Mouse (Mus musculus): ENCODE results near the gene Per3. TPM values are rescaled to one million over a fixed set of nuclear protein-coding genes. Genes with fewer than 3 reads are reported as not detected.

Per3 gene
- polyA plus RNA-seq, 1 experiment from 2014 or later, result 3.7 TPM

GRCm38 (mm10) chr4:150968956-150969355, 75.5 kb downstream of the Per3 start:
- no peak for ATAC-seq
- Histone ChIP-seq H3K9me3 (no peaks in the 10 kb centered on the region), H3K27ac (no peak overlapping the region), H3K4me1 (replicated peaks) (0 out of 2 replicates have a peak, but pooled peaks cover 4% of the 10 kb centered on the region), H3K9ac (no peak overlapping the region), H3K27me3 (replicated peaks) (no peaks in the 10 kb centered on the region), H3K4me2 (replicated peaks) (no peak overlapping the region), H3K36me3 (no peaks in the 10 kb centered on the region), H3K4me3 (replicated peaks) (no peak overlapping the region)
- 82% methylated on average over 8 of the region's 8 CpGs for WGBS

DNA sequence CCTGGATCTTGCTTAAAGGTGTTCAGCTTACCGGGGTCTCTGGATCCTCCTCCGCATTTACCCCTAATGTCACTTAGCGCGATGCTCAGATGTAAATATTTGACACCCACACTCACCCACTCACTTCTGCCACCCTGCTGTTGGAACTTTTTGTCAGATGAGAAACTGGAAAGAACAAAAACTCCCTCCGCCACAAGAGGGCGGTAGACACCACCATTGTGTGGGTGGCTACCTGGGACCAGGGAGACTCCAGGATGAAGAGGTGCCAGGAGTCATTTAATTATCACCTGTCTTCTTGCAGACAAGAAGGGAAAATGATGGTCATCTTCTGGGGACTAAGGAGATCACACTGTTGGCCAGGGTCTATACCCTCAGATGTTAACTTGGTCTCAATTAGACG, 77.9 kb downstream of the Per3 start:
- Histone ChIP-seq H3K4me2 (replicated peaks) (no peak overlapping the region), H3K36me3 (no peaks in the 10 kb centered on the region), H3K27ac (no peak overlapping the region), H3K4me3 (replicated peaks) (no peak overlapping the region), H3K4me1 (replicated peaks) (0 out of 2 replicates have a peak, but pooled peaks cover 4% of the 10 kb centered on the region), H3K9me3 (no peaks in the 10 kb centered on the region), H3K27me3 (replicated peaks) (no peaks in the 10 kb centered on the region), H3K9ac (no peak overlapping the region)
- 15% methylated on average over 7 of the region's 7 CpGs for WGBS
- ATAC-seq, result no peak

DNA sequence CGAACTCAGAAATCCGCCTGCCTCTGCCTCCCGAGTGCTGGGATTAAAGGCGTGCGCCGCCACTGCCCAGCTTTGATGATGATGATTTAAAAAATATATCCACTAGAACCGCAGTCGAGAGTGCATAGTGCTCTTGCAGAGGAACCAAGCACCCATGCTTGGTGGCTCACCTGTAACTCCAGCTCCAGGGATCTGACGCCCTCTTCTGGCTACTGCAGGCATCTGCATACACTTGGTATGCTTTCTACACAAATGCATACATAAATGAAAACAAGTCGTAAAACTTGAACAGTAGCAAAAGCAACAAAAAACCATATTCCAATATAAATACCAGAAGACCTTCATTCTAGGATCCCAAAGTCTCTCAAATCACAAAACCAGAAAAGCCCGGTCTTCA, 78.9 kb downstream of the Per3 start:
- WGBS, result 66% methylated on average over 11 of the region's 11 CpGs
- H3K4me3 ChIP-seq (replicated peaks), result no peak overlapping the region
- H3K4me1 ChIP-seq (replicated peaks), result 0 out of 2 replicates have a peak, but pooled peaks cover 4% of the 10 kb centered on the region
- no peak overlapping the region for H3K27ac ChIP-seq
- no peaks in the 10 kb centered on the region for H3K9me3 ChIP-seq
- no peak overlapping the region for H3K4me2 ChIP-seq (replicated peaks)
- no peak overlapping the region for H3K9ac ChIP-seq
- ATAC-seq, result no peak
- H3K36me3 ChIP-seq, result no peaks in the 10 kb centered on the region
- no peaks in the 10 kb centered on the region for H3K27me3 ChIP-seq (replicated peaks)

DNA sequence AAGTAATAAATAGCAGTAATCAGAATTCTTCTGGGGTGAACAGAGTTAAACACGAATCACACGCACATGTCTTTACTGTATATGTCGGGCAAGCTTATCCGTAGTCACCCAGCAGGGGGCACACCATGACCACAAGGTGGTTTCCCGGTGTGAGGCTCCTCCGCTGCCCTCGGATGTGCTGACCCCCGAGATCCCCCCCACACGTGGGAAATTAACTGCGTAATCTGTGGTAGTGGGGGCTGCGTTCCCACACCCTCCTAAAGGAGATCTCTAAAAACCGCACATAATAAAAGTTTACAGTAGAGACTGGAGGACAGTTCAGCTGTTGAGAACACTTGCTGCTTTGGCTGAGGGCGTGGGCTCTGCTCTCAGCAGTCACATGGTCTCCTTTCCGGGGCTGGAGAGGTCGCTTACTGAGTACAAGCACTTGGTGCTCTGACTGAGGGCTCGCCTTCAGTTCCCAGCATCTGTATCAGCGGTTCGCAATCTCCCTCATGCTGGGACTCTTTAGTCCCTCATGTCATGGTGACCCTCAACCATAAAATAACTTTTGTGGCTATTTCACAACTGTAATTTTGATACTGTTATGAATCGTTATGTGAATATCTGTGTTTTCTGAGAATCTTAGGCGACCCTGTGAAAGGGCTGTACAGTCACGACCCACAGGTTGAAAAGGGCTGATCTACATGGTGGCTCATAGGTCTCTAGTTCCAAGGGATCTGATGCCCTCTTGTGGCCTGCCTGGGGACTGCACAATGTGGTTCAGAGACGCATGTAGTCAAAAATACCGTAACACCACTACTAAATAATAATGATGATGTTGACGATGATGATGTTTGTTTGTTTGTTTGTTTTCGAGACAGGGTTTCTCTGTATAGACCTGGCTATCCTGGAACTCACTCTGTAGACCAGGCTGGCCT, 79.6 kb downstream of the Per3 start:
- Histone ChIP-seq H3K4me1 (replicated peaks) (0 out of 2 replicates have a peak, but pooled peaks cover 4% of the 10 kb centered on the region), H3K9ac (no peak overlapping the region), H3K4me3 (replicated peaks) (peak overlapping the region; percentile 15), H3K4me2 (replicated peaks) (peak overlapping the region; percentile 50), H3K9me3 (no peaks in the 10 kb centered on the region), H3K27me3 (replicated peaks) (no peaks in the 10 kb centered on the region), H3K36me3 (no peaks in the 10 kb centered on the region), H3K27ac (no peak overlapping the region)
- 13% methylated on average over 25 of the region's 25 CpGs for WGBS
- peak; percentile 78 for ATAC-seq

GRCm38 (mm10) chr4:150963711-150964110, 80.8 kb downstream of the Per3 start:
- no peak for ATAC-seq

DNA sequence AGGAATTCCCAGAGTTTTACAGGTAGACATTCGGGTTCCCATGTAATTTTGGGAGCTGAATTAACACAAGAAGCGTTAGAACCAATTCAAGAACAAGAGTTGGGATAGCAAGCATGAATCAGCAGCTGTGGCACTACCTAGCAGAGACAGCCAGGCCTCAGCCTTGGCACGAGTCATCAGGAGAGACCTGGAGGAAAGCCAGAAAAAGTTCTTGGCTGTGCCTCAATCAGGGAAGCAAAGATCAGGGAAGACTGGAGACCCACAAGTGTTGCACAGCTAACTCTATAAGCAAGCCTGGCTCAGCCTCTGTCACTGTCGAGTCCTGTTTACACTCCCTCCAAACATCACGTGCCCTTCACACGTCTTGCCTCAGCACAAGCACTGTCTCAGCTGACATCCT, 82.2 kb downstream of the Per3 start:
- Histone ChIP-seq H3K9me3 (no peaks in the 10 kb centered on the region), H3K4me2 (replicated peaks) (no peak overlapping the region), H3K9ac (no peak overlapping the region), H3K4me1 (replicated peaks) (0 out of 2 replicates have a peak, but pooled peaks cover 4% of the 10 kb centered on the region), H3K27ac (no peak overlapping the region), H3K27me3 (replicated peaks) (no peaks in the 10 kb centered on the region), H3K36me3 (no peaks in the 10 kb centered on the region), H3K4me3 (replicated peaks) (no peak overlapping the region)
- WGBS, result 45% methylated on average over 6 of the region's 6 CpGs
- ATAC-seq, result no peak

More at GRCm38 (mm10) chr4:150963711-150964110, 80.8 kb downstream of the Per3 start:
- Histone ChIP-seq H3K9me3 (no peaks in the 10 kb centered on the region), H3K9ac (no peak overlapping the region), H3K36me3 (no peaks in the 10 kb centered on the region), H3K27me3 (replicated peaks) (no peaks in the 10 kb centered on the region), H3K4me1 (replicated peaks) (0 out of 2 replicates have a peak, but pooled peaks cover 4% of the 10 kb centered on the region), H3K4me2 (replicated peaks) (no peak overlapping the region), H3K27ac (no peak overlapping the region), H3K4me3 (replicated peaks) (no peak overlapping the region)
- WGBS, result 58% methylated on average over 2 of the region's 2 CpGs

DNA sequence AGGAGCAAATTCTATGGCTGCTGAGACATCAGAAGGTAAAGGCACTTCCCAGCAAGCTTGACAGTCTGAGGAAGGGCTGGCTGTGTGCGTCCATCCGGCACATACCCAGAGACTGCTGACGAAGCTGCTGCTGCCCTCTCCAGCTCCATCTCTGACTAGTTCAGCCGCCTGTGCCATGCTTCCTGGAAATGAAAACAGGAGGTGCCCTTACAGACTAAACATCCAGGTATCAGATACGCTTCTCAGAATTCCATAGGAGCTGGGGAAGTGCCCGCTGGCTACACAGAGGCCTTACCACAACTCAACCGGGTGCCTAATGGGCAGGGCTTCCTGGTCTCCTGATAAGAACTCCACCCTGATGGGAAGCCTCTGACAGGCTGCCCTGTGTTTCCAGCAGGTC, 85.9 kb downstream of the Per3 start:
- ATAC-seq, result no peak
- Histone ChIP-seq H3K36me3 (no peaks in the 10 kb centered on the region), H3K4me1 (replicated peaks) (no peaks in the 10 kb centered on the region), H3K9ac (no peak overlapping the region), H3K9me3 (no peaks in the 10 kb centered on the region), H3K4me3 (replicated peaks) (no peak overlapping the region), H3K27ac (no peak overlapping the region), H3K4me2 (replicated peaks) (no peak overlapping the region), H3K27me3 (replicated peaks) (no peaks in the 10 kb centered on the region)
- WGBS, result 79% methylated on average over 7 of the region's 7 CpGs

GRCm38 (mm10) chr4:150957106-150957458, 87.4 kb downstream of the Per3 start:
- Histone ChIP-seq H3K27ac (no peak overlapping the region), H3K9ac (no peak overlapping the region), H3K27me3 (replicated peaks) (no peaks in the 10 kb centered on the region), H3K9me3 (no peaks in the 10 kb centered on the region), H3K4me1 (replicated peaks) (no peaks in the 10 kb centered on the region), H3K4me2 (replicated peaks) (no peak overlapping the region), H3K36me3 (no peaks in the 10 kb centered on the region), H3K4me3 (replicated peaks) (no peak overlapping the region)
- no peak for ATAC-seq
- 23% methylated on average over 1 of the region's 1 CpGs for WGBS

- Histone ChIP-seq H3K27ac (no peak overlapping the region), H3K9ac (no peak overlapping the region), H3K4me2 (replicated peaks) (no peak overlapping the region), H3K4me3 (replicated peaks) (no peak overlapping the region), H3K27me3 (replicated peaks) (no peaks in the 10 kb centered on the region), H3K4me1 (replicated peaks) (no peaks in the 10 kb centered on the region), H3K9me3 (no peaks in the 10 kb centered on the region), H3K36me3 (no peaks in the 10 kb centered on the region)
- WGBS, result 51% methylated on average over 13 of the region's 13 CpGs
- ATAC-seq, result no peak
Measured at GRCm38 (mm10) chr4:150956369-150957105, 87.9 kb downstream of the Per3 start.

Other genes starting within 250 kb of the Per3 start
- gene Errfi1, start 190.7 kb downstream of the Per3 start, polyA plus RNA-seq (2015; fragmentation: Nextera tagmentation; extraction: Ambion mirVana), result 27.8 and 28.1 TPM in 2 replicates
- 410 and 432 TPM in 2 replicates for gene Park7, start 130.2 kb downstream of the Per3 start, polyA plus RNA-seq (2015; fragmentation: Nextera tagmentation; extraction: Ambion mirVana)
- gene Tnfrsf9, start 130.1 kb downstream of the Per3 start, polyA plus RNA-seq (2015; fragmentation: Nextera tagmentation; extraction: Ambion mirVana), result 1.5 and 1.7 TPM in 2 replicates
- not detected in 2 replicates for gene Uts2, start 47.6 kb downstream of the Per3 start, polyA plus RNA-seq (2015; fragmentation: Nextera tagmentation; extraction: Ambion mirVana)
- gene Vamp3, start 13.3 kb upstream of the Per3 start, polyA plus RNA-seq (2015; fragmentation: Nextera tagmentation; extraction: Ambion mirVana), result 120 and 126 TPM in 2 replicates
- gene Gm13090, start 44.9 kb upstream of the Per3 start, polyA plus RNA-seq (2015; fragmentation: Nextera tagmentation; extraction: Ambion mirVana), result not detected in 2 replicates

All from intestine, embryonic 15.5 days (tissue).